Mouse (Mus musculus): ENCODE data around the gene Krt80.

GRCm38 (mm10) chr15:101355382-101355786, 14.6 kb downstream of the Krt80 start:
- TF ChIP-seq POLR2A (IDR thresholded peaks at IDR 0.05; ENCODE audit: insufficient read depth, low read length), result no peak
- no peak for TF ChIP-seq CTCF (IDR thresholded peaks at IDR 0.05; ENCODE audit: low read depth, low read length)
